Mouse (Mus musculus): ENCODE data around the gene Ubl4a. TPM values are rescaled to one million over a fixed set of nuclear protein-coding genes. Genes with fewer than 3 reads are reported as not detected.
A peak's percentile ranks its signal among the peaks of the same experiment; 100 is the strongest.
"Not testable (repeated sequence)": the region's sequence is repeated elsewhere in the genome, so short reads cannot be mapped to it uniquely, and the experiment has no call there.

Gene Ubl4a
- total RNA-seq (2017), result 3.6 to 12.2 TPM (median 10.0 TPM) in 3 replicates

DNA sequence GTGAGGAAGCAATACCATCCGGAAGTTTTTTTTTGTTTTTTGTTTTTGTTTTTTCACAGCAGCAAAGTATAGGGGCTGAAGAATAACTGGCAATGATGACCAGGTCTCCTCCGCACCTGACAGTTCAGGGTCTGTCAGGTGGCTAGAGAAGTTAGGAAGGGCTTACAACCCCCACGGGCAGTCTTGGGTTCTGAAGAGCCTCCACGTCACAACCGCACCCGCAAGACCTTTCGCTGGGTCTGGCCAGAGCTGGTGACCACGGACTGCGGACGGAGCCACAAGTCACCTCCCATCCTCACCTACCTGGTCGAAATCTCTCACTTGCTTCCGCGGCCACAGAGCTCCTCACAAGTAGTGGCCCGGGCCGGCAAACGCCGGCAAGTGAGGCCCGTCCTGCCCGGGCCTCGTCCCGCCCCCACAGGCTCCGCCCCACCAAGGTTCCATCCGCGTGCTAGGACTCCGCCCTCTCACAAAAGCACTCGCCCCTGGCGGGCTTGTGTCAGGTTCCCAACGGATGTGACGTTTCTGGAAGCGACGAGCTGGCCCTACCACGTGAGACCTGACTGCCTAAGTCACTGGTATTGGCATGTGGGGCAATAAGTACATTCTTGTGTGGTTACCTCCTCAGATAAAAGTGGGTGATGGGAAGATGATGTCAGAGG, at the start of gene Ubl4a, which contains the start of gene Slc10a3:
Gene Ubl4a (minus strand): TSS at position 331 of the 662 bp plus-strand sequence.
Gene Slc10a3 (minus strand): TSS at position 462 of the 662 bp plus-strand sequence.
- peak; percentile 99 for ATAC-seq (replicated peaks; ENCODE audit: insufficient number of reproducible peaks, low FRiP score, low TSS enrichment, poor library complexity, severe bottlenecking)

GRCm38 (mm10) chrX:74413377-74413776, 40.4 kb upstream of the Ubl4a start:
- peak; percentile 68; the same call in 1 of the 2 replicates for ATAC-seq (replicated peaks; ENCODE audit: insufficient number of reproducible peaks, low FRiP score, low TSS enrichment, poor library complexity, severe bottlenecking)

DNA sequence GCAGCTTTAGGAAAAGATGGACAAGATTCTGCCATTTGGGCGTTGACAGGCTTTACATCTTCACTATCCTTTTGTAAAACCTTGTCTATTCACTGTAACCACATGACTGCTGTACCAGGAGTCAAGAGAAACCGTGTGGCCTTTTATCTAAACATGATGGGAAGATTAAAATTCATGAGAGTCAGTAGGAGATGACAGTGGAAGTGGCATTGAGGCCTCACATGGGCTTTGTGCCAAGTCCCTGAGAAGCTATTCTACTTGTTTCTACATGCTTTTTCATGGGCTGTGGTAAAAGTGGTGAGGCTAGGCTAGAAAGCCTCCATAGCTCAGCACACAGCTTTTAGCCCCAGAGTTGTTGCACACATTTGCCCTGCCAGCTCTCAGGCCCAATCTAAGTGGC, 35.3 kb upstream of the Ubl4a start:
- ATAC-seq (replicated peaks; ENCODE audit: insufficient number of reproducible peaks, low FRiP score, low TSS enrichment, poor library complexity, severe bottlenecking), result no peak

DNA sequence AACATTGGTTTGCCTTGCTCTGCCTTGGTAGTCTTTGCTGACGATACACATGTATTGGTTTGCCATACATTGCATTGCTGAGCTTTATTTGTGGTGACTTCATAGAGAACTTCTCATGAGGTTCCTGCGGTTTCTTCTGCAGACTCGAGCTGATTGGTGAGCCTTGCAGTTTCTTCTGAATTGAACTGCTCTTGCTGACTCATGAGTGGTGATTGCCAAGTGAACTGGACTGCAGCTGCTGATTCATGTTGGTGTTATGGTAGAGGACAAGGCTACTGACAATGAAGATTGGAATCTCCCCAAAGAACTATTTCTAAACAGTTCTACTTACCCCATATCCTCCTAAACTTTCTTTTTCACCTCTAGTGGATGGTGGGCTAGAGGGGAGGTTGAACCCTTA, 27.1 kb upstream of the Ubl4a start:
- no peak for ATAC-seq (replicated peaks; ENCODE audit: insufficient number of reproducible peaks, low FRiP score, low TSS enrichment, poor library complexity, severe bottlenecking)

GRCm38 (mm10) chrX:74392535-74393443, 19.8 kb upstream of the Ubl4a start, which contains the start of the genes Fam3a and Ikbkg:
Fam3a (minus strand) TSS chrX:74393272.
Ikbkg (plus strand) TSS chrX:74393290.
- ATAC-seq (replicated peaks; ENCODE audit: insufficient number of reproducible peaks, low FRiP score, low TSS enrichment, poor library complexity, severe bottlenecking), result peak; percentile 100

GRCm38 (mm10) chrX:74388153-74388552, 15.1 kb upstream of the Ubl4a start:
- ATAC-seq (replicated peaks; ENCODE audit: insufficient number of reproducible peaks, low FRiP score, low TSS enrichment, poor library complexity, severe bottlenecking), result no peak

DNA sequence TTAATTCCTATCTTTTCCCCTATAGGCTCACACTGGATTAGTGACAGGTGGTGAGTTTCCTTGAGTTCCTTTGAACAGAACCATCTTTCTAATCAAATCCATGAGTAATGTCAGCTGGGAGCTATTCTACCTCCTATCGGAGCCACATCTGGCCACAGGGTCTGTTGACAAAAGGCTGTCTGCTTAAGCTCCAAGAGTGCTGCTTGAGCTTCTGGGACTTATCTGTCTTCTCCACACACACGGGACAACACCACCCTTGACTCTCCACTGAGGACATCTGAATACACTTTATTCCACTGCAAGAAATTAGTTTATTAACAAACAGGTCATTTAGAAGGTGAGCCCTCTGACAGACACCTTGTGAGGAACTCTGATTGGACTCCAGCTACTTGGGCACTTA, 11.4 kb upstream of the Ubl4a start:
- no peak for ATAC-seq (replicated peaks; ENCODE audit: insufficient number of reproducible peaks, low FRiP score, low TSS enrichment, poor library complexity, severe bottlenecking)

DNA sequence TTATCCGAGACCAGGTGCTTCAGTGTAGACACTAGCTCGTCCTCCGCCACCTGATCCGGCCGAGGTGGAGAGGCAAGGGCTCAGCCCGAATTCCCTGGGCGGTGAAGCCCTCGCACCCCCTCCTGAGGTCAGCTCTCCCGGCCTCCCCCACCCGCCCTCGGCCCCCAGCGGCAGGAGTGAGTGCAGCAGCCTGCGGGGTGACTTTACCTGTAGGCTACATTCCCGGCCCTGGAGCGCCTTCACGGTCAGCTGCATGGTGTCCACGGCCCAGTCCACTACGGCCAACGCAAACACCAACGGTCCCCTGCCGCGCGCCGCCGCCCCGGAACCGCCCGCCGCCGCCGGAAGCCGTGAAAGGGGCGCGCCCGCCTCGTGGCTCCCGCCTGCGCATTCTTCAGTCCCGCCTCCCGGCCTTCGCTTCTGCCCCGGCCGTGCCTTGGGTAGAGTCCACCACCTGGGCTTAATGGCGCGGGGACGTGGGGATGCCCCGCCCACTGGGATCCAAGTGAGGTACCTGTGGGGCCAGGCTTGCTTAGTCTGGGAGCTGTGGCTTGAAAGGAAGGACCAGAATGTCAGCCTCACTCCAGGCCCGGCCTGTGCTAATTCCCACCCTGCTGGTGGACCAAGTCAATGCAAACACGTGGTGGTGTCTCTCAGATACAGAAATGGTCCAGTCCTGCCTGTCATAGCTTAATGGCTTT, 4.7 kb downstream of the Ubl4a start:
- peak; percentile 57 for ATAC-seq (replicated peaks; ENCODE audit: insufficient number of reproducible peaks, low FRiP score, low TSS enrichment, poor library complexity, severe bottlenecking)

- ATAC-seq (replicated peaks; ENCODE audit: insufficient number of reproducible peaks, low FRiP score, low TSS enrichment, poor library complexity, severe bottlenecking), result no peak
Observed at GRCm38 (mm10) chrX:74367512-74367911, 5.5 kb downstream of the Ubl4a start.

DNA sequence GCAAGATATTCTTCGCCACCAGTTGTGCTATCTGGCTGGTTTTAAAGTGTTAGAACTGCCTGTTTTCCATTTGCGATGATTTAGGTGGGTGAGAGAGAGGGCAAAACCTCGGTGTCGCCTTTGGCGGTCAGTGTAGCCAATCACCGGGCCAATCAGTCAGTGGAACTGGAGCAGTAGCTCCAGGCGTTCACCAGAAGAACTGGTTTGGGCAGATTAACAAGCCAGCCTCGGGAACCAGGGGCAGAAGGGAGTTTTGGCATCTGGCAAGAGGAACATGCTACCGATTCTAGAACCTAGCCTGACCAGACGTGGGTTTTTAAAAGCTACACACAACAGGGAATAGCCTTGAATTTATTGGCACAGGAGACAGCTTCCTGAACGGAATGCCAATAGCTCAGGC, 13.8 kb downstream of the Ubl4a start:
- no peak for ATAC-seq (replicated peaks; ENCODE audit: insufficient number of reproducible peaks, low FRiP score, low TSS enrichment, poor library complexity, severe bottlenecking)

GRCm38 (mm10) chrX:74357069-74357468, 15.9 kb downstream of the Ubl4a start:
- ATAC-seq (replicated peaks; ENCODE audit: insufficient number of reproducible peaks, low FRiP score, low TSS enrichment, poor library complexity, severe bottlenecking), result not testable (repeated sequence)

- ATAC-seq (replicated peaks; ENCODE audit: insufficient number of reproducible peaks, low FRiP score, low TSS enrichment, poor library complexity, severe bottlenecking), result peak; percentile 87
Observed at GRCm38 (mm10) chrX:74353467-74353770, 19.6 kb downstream of the Ubl4a start, which contains the start of gene Lage3. Lage3 (minus strand) TSS chrX:74353618.

GRCm38 (mm10) chrX:74352645-74353466, 20.2 kb downstream of the Ubl4a start:
- no peak for ATAC-seq (replicated peaks; ENCODE audit: insufficient number of reproducible peaks, low FRiP score, low TSS enrichment, poor library complexity, severe bottlenecking)

- no peak for ATAC-seq (replicated peaks; ENCODE audit: insufficient number of reproducible peaks, low FRiP score, low TSS enrichment, poor library complexity, severe bottlenecking)
Observed at GRCm38 (mm10) chrX:74330166-74330930, 42.7 kb downstream of the Ubl4a start.

DNA sequence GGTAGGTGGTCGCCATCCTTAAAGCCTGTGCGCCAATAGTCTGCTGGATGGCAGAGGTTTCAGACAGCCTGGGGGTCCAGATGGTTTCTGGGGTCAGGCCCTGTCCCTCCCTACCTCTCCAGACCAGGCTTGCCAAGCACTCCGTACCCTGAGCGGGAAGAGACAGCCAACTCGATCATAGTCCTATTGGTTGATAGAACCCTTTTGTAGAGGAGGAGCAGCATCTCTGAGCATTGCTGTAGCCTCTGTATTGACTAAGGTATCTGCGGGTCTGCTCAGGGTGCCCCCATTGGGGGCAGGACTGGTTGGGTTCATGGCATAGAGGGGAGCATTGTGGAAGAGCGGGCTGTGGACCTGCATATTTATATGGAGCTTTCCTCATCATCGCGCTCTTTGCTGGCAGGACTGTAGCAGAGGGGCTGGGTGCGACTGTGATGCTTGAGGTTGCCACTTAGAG, 43.8 kb downstream of the Ubl4a start:
- ATAC-seq (replicated peaks; ENCODE audit: insufficient number of reproducible peaks, low FRiP score, low TSS enrichment, poor library complexity, severe bottlenecking), result no peak

GRCm38 (mm10) chrX:74328725-74329161, 44.3 kb downstream of the Ubl4a start, which contains the start of gene Plxna3:
Plxna3 (plus strand) TSS chrX:74329066.
- peak; percentile 50 for ATAC-seq (replicated peaks; ENCODE audit: insufficient number of reproducible peaks, low FRiP score, low TSS enrichment, poor library complexity, severe bottlenecking)
